Mouse (Mus musculus): ENCODE results near the gene Tjp1.

Gene Tjp1

DNA sequence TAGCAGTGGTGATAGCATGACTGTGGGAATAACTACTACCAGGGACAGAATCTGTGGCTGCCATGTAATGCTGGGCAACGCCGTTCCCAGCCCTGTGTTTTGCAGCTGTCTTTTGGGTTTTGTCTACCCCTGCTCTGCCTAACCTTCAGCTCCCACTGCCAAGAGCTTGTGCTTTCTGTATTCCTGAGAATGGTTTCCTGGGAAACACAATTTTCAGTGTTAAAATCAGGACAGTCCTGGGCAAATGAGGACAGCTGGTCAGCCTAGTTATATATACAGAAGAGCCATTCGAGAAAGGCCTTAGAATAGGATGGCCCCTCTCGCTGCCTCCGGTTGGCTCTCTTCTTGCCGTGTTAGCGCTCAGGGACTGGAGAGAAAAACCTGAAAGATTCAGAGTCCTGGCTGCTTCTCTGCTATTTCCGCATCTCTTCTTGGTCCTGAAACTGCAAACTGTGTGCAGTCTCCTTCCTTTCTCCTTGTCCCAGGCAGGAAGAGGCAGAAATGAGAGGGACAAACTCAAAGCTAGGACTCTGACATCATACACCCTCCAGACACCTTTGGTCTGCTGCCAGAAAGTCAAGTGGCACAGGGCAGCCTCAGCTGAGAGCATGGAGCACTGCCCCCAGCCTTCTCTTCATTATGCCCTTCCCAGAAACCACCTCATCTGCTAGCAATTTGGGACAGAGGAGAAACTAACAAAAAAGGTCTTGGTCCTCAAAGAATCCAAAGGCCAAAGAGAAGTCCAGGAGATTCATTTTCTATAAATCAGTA lies 139.2 kb downstream of the Tjp1 start:
- DNase-seq (ENCODE audit: low spot score): peak; percentile 78

GRCm38 (mm10) chr7:65387560-65388175 lies 139.9 kb downstream of the Tjp1 start:
- DNase-seq (ENCODE audit: low spot score): no peak

GRCm38 (mm10) chr7:65384775-65385174 lies 142.8 kb downstream of the Tjp1 start:
- DNase-seq (ENCODE audit: low spot score): no peak

DNA sequence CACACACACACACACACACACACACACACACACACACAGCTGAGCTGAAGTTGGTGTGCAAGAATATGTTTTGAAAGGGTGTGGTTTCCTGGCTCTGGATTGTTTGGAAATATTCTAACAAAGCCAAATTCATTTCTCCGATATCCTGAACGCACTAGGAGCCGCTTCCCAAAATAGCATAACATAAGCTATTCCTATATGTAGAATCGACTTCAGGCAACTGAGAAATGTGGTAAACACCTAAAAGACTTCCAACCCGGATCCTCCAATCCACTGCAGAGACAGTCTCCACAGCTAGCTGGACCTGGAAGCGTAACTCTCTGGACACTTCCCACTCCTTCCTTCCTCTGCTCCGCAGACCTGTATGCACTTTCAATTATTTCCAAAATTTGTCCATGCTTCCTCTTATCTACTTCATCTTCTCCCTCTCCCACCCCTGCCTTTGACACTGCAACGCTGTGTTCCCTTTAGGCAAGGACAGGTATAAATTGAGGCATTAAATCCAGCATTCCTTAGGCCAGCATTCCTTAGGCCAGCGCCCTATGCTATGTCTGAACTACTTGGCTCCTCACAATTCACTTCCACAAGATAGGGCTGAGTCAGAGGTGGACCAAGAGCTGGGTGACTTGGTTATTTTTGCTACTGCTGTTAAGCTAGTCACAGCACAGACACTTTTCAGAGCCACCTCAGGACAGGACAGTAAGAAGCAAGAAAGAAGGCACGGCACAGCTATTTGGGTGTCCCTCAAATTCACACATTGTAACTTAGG lies 144.9 kb downstream of the Tjp1 start:
- no peak for DNase-seq (ENCODE audit: low spot score)

- DNase-seq (ENCODE audit: low spot score): no peak
Measured at GRCm38 (mm10) chr7:65381896-65382295, 145.7 kb downstream of the Tjp1 start.

GRCm38 (mm10) chr7:65380716-65381115 lies 146.9 kb downstream of the Tjp1 start:
- DNase-seq (ENCODE audit: low spot score): no peak

DNA sequence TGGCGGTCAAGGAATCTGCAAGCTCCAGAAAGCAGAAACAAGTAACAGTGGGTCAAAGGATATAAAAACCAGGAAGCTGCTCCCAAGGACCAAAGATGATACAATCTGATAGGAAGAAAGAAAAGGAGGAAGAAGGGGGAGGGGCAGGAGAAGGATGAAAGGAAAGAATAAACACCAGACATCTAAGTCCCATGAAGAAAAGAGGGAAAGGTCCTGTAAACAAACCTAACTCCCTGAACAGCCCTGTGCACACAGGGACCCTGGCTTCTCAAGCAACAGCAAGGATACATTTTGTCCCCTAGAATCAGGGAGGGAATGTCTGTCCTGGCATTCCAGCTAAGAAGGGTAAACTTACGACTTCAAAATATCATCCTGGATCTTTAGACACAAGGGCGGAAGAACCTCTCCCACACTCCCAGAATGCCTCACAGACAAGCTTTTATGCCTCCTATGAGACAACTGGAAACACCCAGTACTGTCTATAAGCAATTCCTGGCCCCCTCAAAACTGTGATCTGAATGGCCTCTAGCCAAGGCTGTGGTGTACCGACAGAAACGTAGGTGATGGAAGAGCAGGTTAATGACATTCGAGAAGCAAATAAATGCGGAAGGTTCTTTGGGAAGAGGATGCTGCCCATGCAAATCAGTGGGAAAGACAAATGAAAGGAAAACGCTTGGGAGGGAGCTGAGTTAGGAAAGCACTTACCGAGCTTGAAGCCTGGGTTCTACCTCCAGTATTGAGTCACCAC lies 148.6 kb downstream of the Tjp1 start:
- DNase-seq (ENCODE audit: low spot score): no peak

- no peak for DNase-seq (ENCODE audit: low spot score)
Measured at GRCm38 (mm10) chr7:65377521-65377920, 150.1 kb downstream of the Tjp1 start.

DNA sequence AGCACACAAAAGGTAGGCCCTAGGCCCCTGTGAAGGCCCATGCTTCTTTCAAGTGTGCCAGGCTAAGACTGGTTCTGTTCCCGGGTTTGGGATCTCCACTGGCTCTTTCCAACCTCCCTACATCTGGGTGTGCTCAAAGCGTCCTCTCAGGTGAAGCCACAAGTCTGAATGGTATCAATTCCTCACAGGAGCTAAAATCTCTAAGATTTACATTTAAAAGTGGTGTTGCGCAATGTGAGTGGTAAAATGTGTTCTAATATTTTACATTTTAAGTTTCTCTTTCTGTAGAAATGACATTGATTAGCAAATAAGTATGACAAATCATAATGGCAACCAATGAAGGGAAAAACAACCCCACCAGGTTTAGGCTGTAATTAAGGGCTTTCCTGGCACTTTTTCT lies 152.0 kb downstream of the Tjp1 start:
- no peak for DNase-seq (ENCODE audit: low spot score)

GRCm38 (mm10) chr7:65375176-65375575 lies 152.4 kb downstream of the Tjp1 start:
- DNase-seq (ENCODE audit: low spot score): peak; percentile 83

GRCm38 (mm10) chr7:65373336-65373735 lies 154.2 kb downstream of the Tjp1 start:
- DNase-seq (ENCODE audit: low spot score): no peak

DNA sequence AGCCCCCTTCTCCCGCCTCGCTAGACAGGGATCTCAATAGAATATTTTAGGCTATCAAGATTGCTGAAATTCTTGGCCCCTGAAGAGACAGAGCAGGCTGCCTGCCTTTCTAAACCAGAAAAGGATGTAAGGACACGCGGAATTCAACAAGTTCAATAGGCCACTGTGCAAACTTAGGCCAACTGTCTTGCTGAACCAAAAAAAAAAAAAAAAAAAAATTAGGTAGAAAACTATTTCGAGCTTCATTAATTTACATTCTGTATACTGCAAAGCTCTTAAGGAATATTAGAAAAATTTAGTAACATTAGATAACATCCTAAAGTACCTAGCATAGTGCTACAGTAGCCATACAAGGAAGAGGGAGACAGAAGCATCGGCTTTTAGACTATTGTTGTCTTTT lies 155.8 kb downstream of the Tjp1 start:
- no peak for DNase-seq (ENCODE audit: low spot score)

DNA sequence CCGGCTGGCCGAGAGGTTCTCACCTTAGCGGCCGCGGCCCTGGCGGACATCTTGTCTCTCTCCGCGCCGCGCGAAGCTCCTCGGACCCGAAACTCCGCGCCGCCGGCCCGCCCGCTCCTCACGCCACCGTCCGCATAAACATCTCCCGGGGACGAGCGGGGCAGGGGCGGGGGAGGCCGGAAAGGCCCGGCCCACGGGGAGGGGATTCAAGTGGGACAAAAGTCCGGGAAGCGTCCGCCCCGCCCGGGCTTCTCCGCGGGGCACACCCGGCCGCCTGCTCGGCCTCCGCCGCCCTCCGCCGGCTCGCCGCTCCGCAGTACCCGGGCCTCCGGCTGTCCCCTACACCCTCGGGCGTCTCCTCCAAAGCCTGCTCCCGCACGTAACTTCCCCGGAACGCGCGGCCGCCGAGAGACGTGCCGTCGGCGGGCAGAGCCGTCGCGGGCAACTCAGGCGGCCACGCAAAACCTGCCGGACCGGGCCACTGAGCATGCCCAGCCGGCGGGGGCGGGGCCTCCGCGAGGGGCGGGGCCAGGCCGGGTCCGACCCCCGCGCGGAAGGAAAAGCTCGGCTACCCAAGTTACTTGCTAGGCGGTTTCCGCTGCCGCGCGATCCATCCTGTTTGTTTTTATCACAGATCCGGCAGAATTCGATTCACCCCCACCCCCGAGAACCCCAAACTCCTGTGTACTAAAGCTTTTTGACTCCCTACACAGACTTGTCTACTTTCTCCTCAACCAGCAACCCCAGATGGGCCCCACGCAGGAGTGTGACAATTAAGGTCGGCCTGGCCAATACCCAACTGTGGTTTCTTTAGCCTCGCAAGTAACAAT lies 156.6 kb downstream of the Tjp1 start:
- DNase-seq (ENCODE audit: low spot score): peak; percentile 91

- DNase-seq (ENCODE audit: low spot score): no peak
Measured at GRCm38 (mm10) chr7:65370381-65370786, 157.2 kb downstream of the Tjp1 start.

DNA sequence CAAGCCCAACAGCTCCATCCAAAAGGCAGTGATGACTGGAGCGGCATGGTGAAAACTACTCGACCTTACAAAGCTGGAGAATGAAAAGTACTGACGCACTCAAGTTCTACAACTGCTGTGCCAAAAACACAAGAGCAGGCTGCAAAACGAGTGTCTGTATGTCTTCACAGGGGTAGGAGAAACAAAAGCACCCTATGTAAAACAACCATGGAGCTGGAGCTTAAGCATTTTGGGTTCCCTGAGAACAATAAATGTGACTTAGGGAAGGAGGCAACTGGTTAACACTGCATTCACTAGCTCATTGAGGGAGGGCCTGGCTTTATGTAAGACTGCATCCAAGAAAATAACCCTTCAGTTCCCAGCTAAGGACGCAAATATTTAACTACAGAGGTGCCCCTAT lies 158.5 kb downstream of the Tjp1 start:
- no peak for DNase-seq (ENCODE audit: low spot score)

DNA sequence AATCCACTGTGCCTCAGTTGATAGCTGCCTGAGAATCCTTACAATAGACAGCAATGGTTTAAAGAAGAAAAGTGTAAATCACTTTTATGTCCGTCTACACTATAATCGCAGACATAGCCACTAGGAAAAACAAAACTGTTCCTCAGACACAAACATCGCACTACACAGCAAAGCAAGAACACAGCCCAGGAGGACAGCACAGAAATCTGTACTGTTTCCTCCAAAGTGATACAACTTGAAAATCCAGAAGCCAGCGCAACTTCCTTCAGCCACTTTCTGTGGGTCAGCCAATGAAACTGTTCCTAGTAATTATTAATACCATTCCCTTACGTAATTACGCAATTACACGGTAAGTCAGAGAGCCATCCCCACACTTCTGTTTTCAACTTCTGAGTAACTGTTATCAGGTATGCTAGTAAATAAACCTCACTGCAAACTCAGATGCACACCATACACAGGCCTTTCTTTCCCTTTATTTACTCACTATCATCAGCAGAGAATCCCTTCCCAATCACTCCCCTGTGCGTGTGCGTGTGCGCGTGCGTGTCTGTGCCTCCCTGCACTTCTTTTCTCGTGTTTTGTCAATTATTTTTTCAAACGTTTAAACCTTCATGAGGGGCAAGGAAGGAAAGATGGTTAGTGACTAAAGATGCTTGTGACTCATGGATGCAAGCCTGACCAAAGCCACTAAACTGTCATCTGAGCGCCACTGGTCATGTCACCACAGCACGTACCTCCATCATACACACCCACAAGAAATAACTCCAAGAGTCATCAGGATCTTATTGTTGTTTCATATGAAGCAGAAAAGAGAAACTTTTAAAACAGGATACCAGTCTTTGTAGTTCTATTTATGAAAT lies 160.0 kb downstream of the Tjp1 start:
- DNase-seq (ENCODE audit: low spot score): no peak

GRCm38 (mm10) chr7:65366153-65366552 lies 161.4 kb downstream of the Tjp1 start:
- no peak for DNase-seq (ENCODE audit: low spot score)

GRCm38 (mm10) chr7:65365560-65365959 lies 162.0 kb downstream of the Tjp1 start:
- DNase-seq (ENCODE audit: low spot score): no peak

DNA sequence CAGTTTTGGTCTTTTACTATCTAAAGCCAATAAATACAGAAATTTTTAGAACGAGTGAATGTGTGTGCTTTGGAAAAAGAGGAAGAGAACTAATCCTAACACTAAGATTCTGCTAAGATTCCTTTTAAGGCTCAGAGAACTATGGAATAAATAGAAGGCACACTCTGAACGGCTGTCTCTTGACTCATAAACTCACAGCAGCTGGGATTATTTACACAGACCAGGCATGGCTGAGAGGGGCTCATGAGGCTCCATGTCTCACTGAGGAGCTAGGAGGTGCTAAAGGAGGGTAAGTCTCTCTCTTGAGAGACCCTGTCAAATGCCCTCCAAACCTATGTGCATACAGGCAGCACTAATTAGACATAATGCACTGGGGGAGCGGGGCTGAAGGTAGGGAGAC lies 167.3 kb downstream of the Tjp1 start:
- no peak for DNase-seq (ENCODE audit: low spot score)

- peak; percentile 59 for DNase-seq (ENCODE audit: low spot score)
Measured at GRCm38 (mm10) chr7:65359774-65360173, 167.8 kb downstream of the Tjp1 start.
